Mouse (Mus musculus): ENCODE measurements at regions not wholly inside any gene's neighbourhood (a gene's known extent, or its start where the extent isn't known, plus 50 kb on each side); places are given as distances from the start of the nearest gene placed in this dataset.

DNA sequence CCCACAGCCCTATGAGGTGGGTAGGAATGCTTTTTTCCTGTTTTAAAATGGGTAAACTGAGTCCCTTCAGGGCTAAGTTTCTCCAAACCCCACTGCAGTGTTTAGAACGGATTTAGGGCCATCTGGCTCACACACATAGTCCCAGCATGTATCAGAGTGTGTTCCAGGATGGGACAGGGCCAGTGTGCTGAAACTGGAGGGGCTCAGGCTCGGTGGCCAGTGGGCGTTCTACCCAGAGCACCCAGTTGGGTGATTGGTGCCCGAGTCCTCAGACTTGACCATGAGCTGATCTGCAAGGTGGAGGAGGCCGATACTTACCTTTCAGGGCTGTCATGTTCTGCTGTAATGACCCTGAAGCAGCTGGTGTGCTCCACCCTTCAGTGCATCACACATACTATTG, 176.6 kb upstream of the Map3k1 start:
- H3K9ac ChIP-seq = no peak overlapping the region
- no peaks in the 10 kb centered on the region for H3K27me3 ChIP-seq
- H3K9me3 ChIP-seq (replicated peaks) = no peaks in the 10 kb centered on the region
- H3K4me1 ChIP-seq = peaks cover 24% of the 10 kb centered on the region
- no peak overlapping the region for H3K4me2 ChIP-seq
- H3K27ac ChIP-seq = no peak overlapping the region
- no peak for ATAC-seq (replicated peaks; ENCODE audit: low FRiP score)
- no peak overlapping the region for H3K4me3 ChIP-seq (replicated peaks)
- 82% methylated on average over 5 of the region's 5 CpGs for WGBS
- no peaks in the 10 kb centered on the region for H3K36me3 ChIP-seq

GRCm38 (mm10) chr13:111986681-111987080, 177.9 kb upstream of the Map3k1 start:
- Histone ChIP-seq H3K4me1 (peaks cover 28% of the 10 kb centered on the region), H3K36me3 (no peaks in the 10 kb centered on the region), H3K4me2 (no peak overlapping the region), H3K9ac (no peak overlapping the region), H3K27me3 (no peaks in the 10 kb centered on the region), H3K9me3 (replicated peaks) (no peaks in the 10 kb centered on the region), H3K27ac (no peak overlapping the region), H3K4me3 (replicated peaks) (no peak overlapping the region)
- 81% methylated on average over 15 of the region's 15 CpGs for WGBS
- no peak for ATAC-seq (replicated peaks; ENCODE audit: low FRiP score)

- no peaks in the 10 kb centered on the region for H3K27me3 ChIP-seq
- H3K9ac ChIP-seq = no peak overlapping the region
- no peaks in the 10 kb centered on the region for H3K9me3 ChIP-seq (replicated peaks)
- no peak overlapping the region for H3K4me2 ChIP-seq
- H3K36me3 ChIP-seq = no peaks in the 10 kb centered on the region
- peaks cover 25% of the 10 kb centered on the region for H3K4me1 ChIP-seq
- no peak for ATAC-seq (replicated peaks; ENCODE audit: low FRiP score)
- H3K27ac ChIP-seq = no peak overlapping the region
- no peak overlapping the region for H3K4me3 ChIP-seq (replicated peaks)
- 88% methylated on average over 3 of the region's 3 CpGs for WGBS
These were observed 178.6 kb upstream of the Map3k1 start for GRCm38 (mm10) chr13:111987420-111987819.

- WGBS = 23% methylated on average over 11 of the region's 11 CpGs
- no peak overlapping the region for H3K4me2 ChIP-seq
These were observed 182.2 kb upstream of the Map3k1 start for GRCm38 (mm10) chr13:111990913-111991534.

GRCm38 (mm10) chr13:111992075-111992847, 183.5 kb upstream of the Map3k1 start:
- Histone ChIP-seq H3K9me3 (replicated peaks) (no peaks in the 10 kb centered on the region), H3K4me3 (replicated peaks) (no peak overlapping the region), H3K9ac (no peak overlapping the region), H3K27me3 (no peaks in the 10 kb centered on the region), H3K4me2 (no peak overlapping the region), H3K36me3 (no peaks in the 10 kb centered on the region), H3K27ac (no peak overlapping the region), H3K4me1 (peaks cover 17% of the 10 kb centered on the region)
- WGBS = 85% methylated on average over 9 of the region's 9 CpGs
- no peak for ATAC-seq (replicated peaks; ENCODE audit: low FRiP score)

More at GRCm38 (mm10) chr13:111990913-111991534, 182.2 kb upstream of the Map3k1 start:
- ATAC-seq (replicated peaks; ENCODE audit: low FRiP score) = peak; percentile 45; the same call in 1 of the 2 replicates
- Histone ChIP-seq H3K36me3 (no peaks in the 10 kb centered on the region), H3K9ac (no peak overlapping the region), H3K9me3 (replicated peaks) (no peaks in the 10 kb centered on the region), H3K4me1 (peaks cover 10% of the 10 kb centered on the region), H3K27ac (no peak overlapping the region), H3K4me3 (replicated peaks) (no peak overlapping the region), H3K27me3 (no peaks in the 10 kb centered on the region)

GRCm38 (mm10) chr13:111994862-111995490, 186.2 kb upstream of the Map3k1 start:
- Histone ChIP-seq H3K27me3 (no peaks in the 10 kb centered on the region), H3K9me3 (replicated peaks) (no peaks in the 10 kb centered on the region), H3K9ac (no peak overlapping the region), H3K36me3 (no peaks in the 10 kb centered on the region), H3K4me3 (replicated peaks) (no peak overlapping the region), H3K27ac (no peak overlapping the region), H3K4me2 (no peak overlapping the region), H3K4me1 (peaks cover 17% of the 10 kb centered on the region)
- WGBS = 86% methylated on average over 5 of the region's 5 CpGs
- no peak for ATAC-seq (replicated peaks; ENCODE audit: low FRiP score)

DNA sequence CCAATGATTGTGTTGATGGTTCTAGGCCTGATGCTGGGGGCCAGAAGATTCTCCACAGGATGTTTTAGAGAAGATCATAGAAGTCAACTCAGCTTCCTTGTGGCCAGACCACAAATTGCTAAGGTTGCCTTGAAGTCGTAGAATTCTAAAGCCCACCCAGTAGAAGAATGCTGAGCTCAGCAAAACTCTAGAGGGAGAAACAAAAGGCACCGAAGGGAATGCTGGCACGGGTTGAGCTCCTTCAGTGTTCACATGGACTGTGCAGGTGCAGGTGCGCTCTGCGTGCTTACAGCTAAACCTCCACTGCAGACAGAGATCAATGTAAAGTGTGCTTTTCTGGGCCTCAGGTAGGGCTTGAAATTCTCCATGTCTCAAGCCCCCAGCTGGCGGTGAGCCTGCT, 186.9 kb upstream of the Map3k1 start:
- Histone ChIP-seq H3K27ac (no peak overlapping the region), H3K4me3 (replicated peaks) (no peak overlapping the region), H3K4me1 (peaks cover 23% of the 10 kb centered on the region), H3K9ac (no peak overlapping the region), H3K9me3 (replicated peaks) (no peaks in the 10 kb centered on the region), H3K27me3 (no peaks in the 10 kb centered on the region), H3K4me2 (no peak overlapping the region), H3K36me3 (no peaks in the 10 kb centered on the region)
- ATAC-seq (replicated peaks; ENCODE audit: low FRiP score) = no peak
- 75% methylated on average over 6 of the region's 6 CpGs for WGBS

DNA sequence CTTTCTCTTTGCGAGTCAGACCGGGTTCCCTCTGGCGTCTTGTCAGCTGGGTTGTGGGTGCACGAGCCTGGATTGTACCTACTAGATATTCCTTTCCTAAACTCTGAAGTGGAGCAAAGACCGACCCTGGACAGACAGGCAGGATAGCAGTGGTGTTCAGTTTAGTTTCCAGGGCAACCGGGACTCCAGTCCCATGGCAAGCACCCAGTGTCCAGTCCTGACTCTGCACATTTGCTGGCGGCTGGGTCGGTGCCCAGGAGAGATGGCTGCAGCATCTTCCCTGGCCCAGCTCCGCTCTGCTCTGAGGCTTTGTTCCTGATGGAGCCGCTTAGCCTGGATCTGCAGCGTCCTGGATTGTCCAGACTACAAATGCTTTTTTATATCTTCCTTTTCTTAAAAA, 188.1 kb upstream of the Map3k1 start:
- H3K27ac ChIP-seq = no peak overlapping the region
- 60% methylated on average over 11 of the region's 11 CpGs for WGBS
- peak; percentile 40 for ATAC-seq (replicated peaks; ENCODE audit: low FRiP score)

GRCm38 (mm10) chr13:111997980-111998945, 189.5 kb upstream of the Map3k1 start:
- Histone ChIP-seq H3K4me3 (replicated peaks) (no peak overlapping the region), H3K9me3 (replicated peaks) (no peaks in the 10 kb centered on the region), H3K27me3 (no peaks in the 10 kb centered on the region), H3K36me3 (no peaks in the 10 kb centered on the region), H3K4me2 (no peak overlapping the region), H3K27ac (no peak overlapping the region), H3K4me1 (peaks cover 41% of the 10 kb centered on the region), H3K9ac (no peak overlapping the region)
- no peak for ATAC-seq (replicated peaks; ENCODE audit: low FRiP score)
- WGBS = 86% methylated on average over 11 of the region's 11 CpGs

More for the DNA sequence above, 188.1 kb upstream of the Map3k1 start:
- no peaks in the 10 kb centered on the region for H3K36me3 ChIP-seq
- H3K9ac ChIP-seq = no peak overlapping the region
- H3K4me1 ChIP-seq = peaks cover 28% of the 10 kb centered on the region
- no peaks in the 10 kb centered on the region for H3K27me3 ChIP-seq
- no peak overlapping the region for H3K4me3 ChIP-seq (replicated peaks)
- no peaks in the 10 kb centered on the region for H3K9me3 ChIP-seq (replicated peaks)
- H3K4me2 ChIP-seq = no peak overlapping the region

GRCm38 (mm10) chr13:111999647-112000292, 191.0 kb upstream of the Map3k1 start:
- no peak overlapping the region for H3K9ac ChIP-seq
- H3K27ac ChIP-seq = no peak overlapping the region
- no peaks in the 10 kb centered on the region for H3K36me3 ChIP-seq
- no peak overlapping the region for H3K4me2 ChIP-seq
- peaks cover 48% of the 10 kb centered on the region for H3K4me1 ChIP-seq
- H3K27me3 ChIP-seq = no peaks in the 10 kb centered on the region
- no peak for ATAC-seq (replicated peaks; ENCODE audit: low FRiP score)
- H3K4me3 ChIP-seq (replicated peaks) = no peak overlapping the region
- 87% methylated on average over 6 of the region's 6 CpGs for WGBS
- no peaks in the 10 kb centered on the region for H3K9me3 ChIP-seq (replicated peaks)

DNA sequence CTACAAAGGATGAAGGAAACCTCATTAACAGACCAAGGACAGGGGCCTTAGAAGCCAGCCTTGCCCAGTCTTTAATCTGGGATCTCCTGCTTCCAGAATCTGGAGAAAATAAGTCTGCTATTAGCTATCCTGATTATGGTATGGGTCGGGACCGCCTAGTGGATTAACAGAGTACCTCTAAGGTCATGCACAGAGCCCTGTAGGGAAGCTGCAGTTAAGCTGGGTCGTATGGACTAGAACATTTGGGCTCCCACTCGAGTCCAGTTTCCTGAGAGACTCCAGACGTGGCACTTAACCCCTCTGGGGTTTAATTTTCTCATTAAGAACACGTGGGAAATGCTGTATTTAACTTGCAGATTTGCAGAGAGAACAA, 191.5 kb upstream of the Map3k1 start:
- 52% methylated on average over 6 of the region's 6 CpGs for WGBS
- Histone ChIP-seq H3K4me2 (no peak overlapping the region), H3K4me3 (replicated peaks) (no peak overlapping the region), H3K4me1 (peaks cover 48% of the 10 kb centered on the region), H3K36me3 (no peaks in the 10 kb centered on the region), H3K27me3 (no peaks in the 10 kb centered on the region), H3K9me3 (replicated peaks) (no peaks in the 10 kb centered on the region), H3K9ac (no peak overlapping the region), H3K27ac (no peak overlapping the region)
- ATAC-seq (replicated peaks; ENCODE audit: low FRiP score) = no peak

Data from kidney, embryonic 15.5 days (tissue).